Mouse (Mus musculus): ENCODE data around the gene Zfp108.

The Zfp108 gene

GRCm38 (mm10) chr7:24286090-24286489, 31.5 kb downstream of the Zfp108 start:
- peak in 1 of 2 experiments; percentile 3 for DNase-seq (ENCODE audit: low spot score in 2 of 2)

DNA sequence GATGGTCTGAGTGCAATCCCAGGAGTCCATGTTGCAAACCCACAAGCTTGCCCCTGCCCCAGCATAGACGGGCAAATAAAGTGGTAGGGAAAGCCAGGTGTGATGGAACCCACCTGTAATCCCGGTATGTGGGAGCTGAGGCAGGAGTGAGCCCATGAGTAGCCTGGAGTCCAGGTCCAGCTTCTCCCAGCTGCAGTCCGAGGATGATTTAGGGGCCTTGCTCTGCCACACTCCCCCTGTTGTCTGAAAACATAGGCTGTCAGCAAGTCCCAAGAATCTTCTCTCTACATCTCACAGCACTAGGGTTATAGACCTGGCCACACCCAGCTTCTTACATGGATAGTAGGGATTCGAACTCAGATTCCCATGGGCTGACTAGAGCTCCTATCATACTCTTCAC, 32.3 kb downstream of the Zfp108 start:
- peak in 1 of 2 experiments; percentile 9 for DNase-seq (ENCODE audit: low spot score in 2 of 2)

- peak in 1 of 2 experiments; percentile 19 for DNase-seq (ENCODE audit: low spot score in 2 of 2)
Measured at GRCm38 (mm10) chr7:24287670-24288069, 33.1 kb downstream of the Zfp108 start.

DNA sequence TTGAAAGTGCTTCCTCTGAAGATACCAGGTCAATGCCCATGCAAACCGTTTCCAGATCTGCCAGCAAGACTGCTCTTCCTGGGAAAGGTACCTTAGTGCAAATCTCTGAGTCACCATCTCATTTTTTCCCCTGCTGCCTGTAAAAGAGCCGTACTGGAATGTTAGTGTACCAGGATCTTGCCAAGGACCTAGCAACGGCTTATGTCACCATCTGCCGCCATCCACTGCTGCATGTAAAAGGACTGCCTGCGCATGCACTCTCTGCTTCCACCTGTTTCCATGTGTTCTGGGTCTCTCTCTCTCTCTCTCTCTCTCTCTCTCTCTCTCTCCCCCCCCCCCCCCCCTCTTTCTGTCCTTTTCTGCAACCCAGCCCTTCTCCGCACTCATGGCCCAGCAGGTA, 33.9 kb downstream of the Zfp108 start:
- DNase-seq (ENCODE audit: low spot score in 2 of 2): peak; percentile 42 to 52

DNA sequence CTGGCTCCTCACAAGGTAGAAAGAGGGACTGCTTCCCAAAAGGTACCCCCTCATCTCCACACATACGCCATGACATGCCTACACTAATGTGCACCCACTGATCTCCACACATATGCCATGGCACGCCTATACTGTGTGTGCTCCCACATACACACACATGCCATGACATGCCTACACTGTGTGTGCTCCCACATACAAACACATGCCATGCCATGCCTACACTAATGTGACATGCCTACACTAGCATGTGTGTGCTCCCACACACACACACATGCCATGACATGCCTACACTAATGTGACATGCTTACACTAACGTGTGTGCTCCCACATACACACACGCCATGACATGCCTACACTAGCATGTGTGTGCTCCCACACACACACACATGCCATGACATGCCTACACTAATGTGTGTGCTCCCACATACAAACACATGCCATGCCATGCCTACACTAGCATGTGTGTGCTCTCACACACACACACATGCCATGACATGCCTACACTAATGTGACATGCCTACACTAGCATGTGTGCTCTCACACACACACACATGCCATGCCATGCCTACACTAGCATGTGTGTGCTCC, 35.6 kb downstream of the Zfp108 start:
- DNase-seq (ENCODE audit: low spot score in 2 of 2): no peak

GRCm38 (mm10) chr7:24291387-24292090, 36.9 kb downstream of the Zfp108 start:
- DNase-seq (ENCODE audit: low spot score in 2 of 2): no peak

DNA sequence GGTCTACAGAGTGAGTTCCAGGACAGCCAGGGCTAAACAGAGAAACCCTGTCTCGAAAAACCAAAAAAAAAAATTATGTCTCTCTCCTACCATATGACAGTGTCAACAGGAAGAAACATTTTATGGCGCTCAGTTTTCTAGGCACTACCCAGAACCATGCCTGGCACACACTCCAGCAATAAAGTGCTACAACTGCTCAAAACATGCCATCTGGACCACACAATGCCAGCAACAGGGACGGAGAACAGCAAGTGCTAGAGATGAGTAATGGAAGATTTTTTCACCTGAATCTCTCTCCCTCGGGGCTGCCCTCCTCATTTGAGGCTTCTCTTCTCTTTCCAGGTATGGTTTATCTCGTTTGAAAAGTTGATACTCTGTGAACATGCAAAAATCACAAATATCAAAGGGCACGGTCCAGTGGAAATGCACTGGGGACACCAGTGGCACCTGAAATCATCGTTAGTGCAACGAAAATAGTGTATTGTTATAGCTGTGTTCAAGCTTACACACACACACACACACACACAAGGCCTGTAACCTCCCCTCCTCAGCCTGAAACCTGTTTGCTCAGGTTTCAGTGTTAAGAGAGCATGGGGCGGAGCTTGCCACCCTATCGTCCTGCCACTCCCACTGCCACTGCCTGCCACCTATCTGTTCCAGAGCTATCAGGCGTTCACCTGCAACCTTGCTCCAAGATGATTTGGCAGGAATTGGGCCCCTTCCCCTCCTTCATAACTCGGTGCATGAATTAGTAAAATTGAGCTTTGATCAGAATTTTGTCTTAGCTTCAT, 38.7 kb downstream of the Zfp108 start:
- DNase-seq (ENCODE audit: low spot score in 2 of 2): no peak

DNA sequence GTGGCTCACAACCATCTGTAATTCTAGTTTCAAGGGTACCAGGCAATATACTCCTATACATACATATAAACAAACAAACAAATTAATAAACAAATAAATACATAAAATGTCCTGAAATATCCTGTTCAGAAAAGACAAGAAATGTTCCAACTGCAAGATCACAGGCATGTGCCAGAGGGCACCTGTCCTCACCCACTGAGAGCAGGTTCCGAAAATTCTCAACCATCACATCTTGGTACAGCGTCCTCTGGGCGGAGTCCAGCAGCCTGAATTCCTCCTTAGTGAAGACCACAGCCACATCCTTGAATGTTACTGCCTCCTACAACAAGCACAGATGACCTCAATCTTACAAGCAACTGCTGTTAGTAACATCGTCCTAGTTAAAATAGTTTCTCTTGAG, 40.2 kb downstream of the Zfp108 start:
- no peak for DNase-seq (ENCODE audit: low spot score in 2 of 2)

GRCm38 (mm10) chr7:24295376-24295775, 40.8 kb downstream of the Zfp108 start:
- DNase-seq (ENCODE audit: low spot score in 2 of 2): no peak

DNA sequence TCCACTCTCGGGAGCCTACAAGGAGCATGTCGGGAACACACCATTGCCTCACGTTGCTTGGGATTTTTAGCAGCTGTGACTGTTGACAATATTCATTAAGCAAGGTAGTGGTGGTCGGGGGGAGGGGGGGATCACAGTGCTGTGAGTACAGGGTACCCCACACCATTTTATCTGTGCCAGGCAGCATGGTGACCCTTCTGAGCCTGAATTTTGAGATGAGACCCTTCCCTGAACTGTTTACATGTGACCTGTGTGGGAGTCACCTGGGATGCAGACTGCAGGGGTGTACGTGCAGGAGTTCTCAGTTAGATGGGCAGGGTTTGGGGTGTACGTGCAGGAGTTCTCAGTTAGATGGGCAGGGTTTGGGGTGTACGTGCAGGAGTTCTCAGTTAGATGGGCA, 41.8 kb downstream of the Zfp108 start:
- DNase-seq (ENCODE audit: low spot score in 2 of 2): no peak

DNA sequence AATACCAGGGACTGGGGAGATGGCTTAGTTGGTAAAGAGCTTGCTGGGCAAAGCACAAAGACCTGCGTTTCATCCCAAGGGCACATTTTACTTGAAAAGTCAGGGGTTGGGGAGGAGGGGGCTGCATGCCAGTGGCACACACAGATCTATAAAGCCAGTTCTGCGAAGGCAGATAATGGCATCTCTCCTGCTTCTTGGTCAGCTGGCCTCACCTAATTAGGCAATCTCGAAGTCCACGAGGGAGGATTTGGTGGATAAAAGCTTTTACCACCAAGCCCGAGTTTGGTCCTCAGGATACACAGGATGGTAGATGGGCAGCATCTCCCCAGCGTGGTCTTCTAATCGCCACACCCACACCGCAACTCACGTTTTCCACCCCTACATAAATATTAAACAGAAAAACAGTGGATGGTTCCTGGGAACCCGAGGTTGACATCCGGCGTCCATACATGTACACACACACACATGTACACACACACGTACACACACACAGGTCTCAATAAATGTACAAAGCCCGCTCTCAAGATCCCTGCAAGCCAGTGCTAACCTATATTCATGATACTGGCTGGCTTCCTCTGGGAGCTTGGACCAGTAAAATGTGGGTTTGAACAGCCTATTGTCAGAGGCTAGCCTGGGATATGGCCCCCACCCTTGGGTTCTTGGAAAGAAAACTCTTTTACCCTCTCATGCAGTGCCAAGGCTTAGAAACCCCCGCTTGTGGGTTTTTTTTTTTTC, 42.9 kb downstream of the Zfp108 start:
- DNase-seq (ENCODE audit: low spot score in 2 of 2): no peak

DNA sequence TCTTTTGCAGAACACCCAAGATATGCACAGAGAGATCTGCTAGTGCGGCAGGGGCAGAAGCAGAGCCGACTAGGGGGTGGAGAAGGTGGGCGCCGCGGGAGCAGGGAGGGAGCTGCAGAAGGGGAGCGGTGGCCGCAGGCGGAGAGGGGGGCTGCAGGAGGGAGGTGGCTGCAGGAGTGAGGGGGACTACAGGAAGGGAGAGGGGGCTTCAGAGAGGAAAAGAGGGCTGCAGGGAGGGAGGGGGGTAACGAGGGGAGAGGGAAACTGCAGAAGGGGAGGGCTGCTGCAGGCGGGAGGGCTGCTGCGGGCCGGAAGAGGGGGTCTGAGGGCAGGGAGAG, 44.0 kb downstream of the Zfp108 start:
- DNase-seq (ENCODE audit: low spot score in 2 of 2): no peak

DNA sequence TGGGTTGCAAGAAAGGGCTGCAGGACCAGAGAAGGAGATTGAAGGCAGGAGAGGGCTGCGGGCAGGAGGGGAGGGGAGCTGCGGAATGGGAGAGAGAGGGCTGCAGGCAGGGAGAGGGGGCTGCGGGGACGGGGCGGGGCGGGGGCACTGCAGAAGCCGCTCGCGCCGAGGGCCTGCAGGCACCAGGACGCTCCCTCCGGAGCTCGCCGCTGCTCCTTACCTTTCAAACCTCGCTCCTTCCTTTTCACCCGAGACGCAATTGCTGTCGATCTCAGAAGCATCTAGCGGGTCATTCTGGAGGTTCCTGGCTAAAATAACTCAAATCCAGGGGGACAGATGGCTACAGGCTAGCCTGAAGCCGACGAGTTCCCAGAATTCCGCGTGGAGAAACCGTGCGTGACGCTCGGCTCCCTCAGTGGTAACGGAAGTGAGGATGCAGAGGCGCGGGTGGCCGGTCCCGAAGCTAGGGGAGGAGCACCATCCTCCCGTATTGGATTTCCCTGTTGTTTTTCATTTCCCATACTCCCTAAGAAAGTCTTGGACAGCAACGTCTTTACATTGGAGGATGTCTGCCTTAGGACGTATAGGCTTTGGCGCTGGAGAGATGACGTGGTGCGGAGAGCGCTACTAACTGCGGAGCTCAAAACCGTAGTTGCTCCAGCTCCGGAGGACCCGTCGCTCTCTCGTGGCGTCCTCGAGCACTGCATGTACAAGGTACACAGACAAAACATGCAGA, 44.5 kb downstream of the Zfp108 start:
- peak; percentile 92 to 95 for DNase-seq (ENCODE audit: low spot score in 2 of 2)

GRCm38 (mm10) chr7:24299823-24300481, 45.4 kb downstream of the Zfp108 start:
- peak; percentile 48 to 58 for DNase-seq (ENCODE audit: low spot score in 2 of 2)

GRCm38 (mm10) chr7:24300771-24301282, 46.2 kb downstream of the Zfp108 start, which contains the start of gene Zfp61:
Zfp61 (minus strand) TSS chr7:24301232.
- DNase-seq (ENCODE audit: low spot score in 2 of 2): no peak

All from right cerebral cortex, postnatal 10 days (tissue).